Mouse (Mus musculus) liver, embryonic 11.5 days (tissue): ENCODE measurements around the gene Nomo1. TPM values are rescaled to one million over a fixed set of nuclear protein-coding genes. Genes with fewer than 3 reads are reported as not detected.

Experiments
- ATAC-seq: fragments of 200-750 bp; cut with Nextera tagmentation; replicated peaks from 2 replicates; pipeline ENCODE4 v1.8.0; 2017; ENCODE audit warnings: moderate number of reproducible peaks, mild to moderate bottlenecking, moderate TSS enrichment, moderate library complexity; ENCODE audit not compliant: low FRiP score
- DNase-seq: peaks from one replicate; pipeline ENCODE4 v3.0.0-alpha.2; 2017; ENCODE audit warnings: low spot score
- H3K27ac ChIP-seq: fragments of 300-500 bp; sonication (generic); 2 replicates; pipeline ENCODE4 v1.5.1; 2014; ENCODE audit warnings: mild to moderate bottlenecking, low read depth, low read length, control low read depth
- H3K27me3 ChIP-seq: fragments of 300-500 bp; sonication (generic); replicated peaks from 2 replicates; pipeline ENCODE4 v1.6.1; 2014; ENCODE audit warnings: low read length, mixed read lengths; ENCODE audit not compliant: control insufficient read depth, insufficient read depth
- H3K36me3 ChIP-seq: fragments of 300-500 bp; sonication (generic); 2 replicates; pipeline ENCODE4 v1.6.1; 2014; ENCODE audit warnings: mild to moderate bottlenecking, low read length, moderate library complexity, mixed read lengths; ENCODE audit not compliant: control insufficient read depth, insufficient read depth
- H3K4me1 ChIP-seq: fragments of 300-500 bp; sonication (generic); replicated peaks from 2 replicates; pipeline ENCODE4 v1.6.1; 2014; ENCODE audit warnings: low read length, mixed read lengths; ENCODE audit not compliant: control insufficient read depth, insufficient read depth
- H3K4me2 ChIP-seq: fragments of 300-500 bp; sonication (generic); 2 replicates; pipeline ENCODE4 v1.6.1; 2014; ENCODE audit warnings: mild to moderate bottlenecking, control low read depth, moderate library complexity
- H3K4me3 ChIP-seq: fragments of 300-500 bp; sonication (generic); 2 replicates; pipeline ENCODE4 v1.5.1; 2014; ENCODE audit warnings: low read depth, low read length, control low read depth
- H3K9ac ChIP-seq: fragments of 300-500 bp; sonication (generic); 2 replicates; pipeline ENCODE4 v1.6.1; 2014; ENCODE audit warnings: low read depth, low read length, control low read depth
- H3K9me3 ChIP-seq: fragments of 300-500 bp; sonication (generic); 2 replicates; pipeline ENCODE4 v1.6.1; 2016; ENCODE audit warnings: low read length, inconsistent platforms, mixed read lengths; ENCODE audit not compliant: control insufficient read depth
- WGBS: fragments of 180-500 bp; shearing (Covaris S2); extraction: QIAGEN DNeasy Blood & Tissue Kit; methylation state at CpG from one replicate; pipeline ENCODE4 v1.1.7; 2014; 5-methylcytosine and 5-hydroxymethylcytosine counted together
- polyA plus RNA-seq: library from polyadenylated mRNA; unstranded; fragments of >200 nt; fragmentation: Nextera tagmentation; extraction: Ambion mirVana; gene quantifications from 2 replicates; pipeline ENCODE4 v1.2.1, GENCODE M21; 2014

The Nomo1 gene
- polyA plus RNA-seq, 1 experiment from 2014 or later = 45.5 TPM

DNA sequence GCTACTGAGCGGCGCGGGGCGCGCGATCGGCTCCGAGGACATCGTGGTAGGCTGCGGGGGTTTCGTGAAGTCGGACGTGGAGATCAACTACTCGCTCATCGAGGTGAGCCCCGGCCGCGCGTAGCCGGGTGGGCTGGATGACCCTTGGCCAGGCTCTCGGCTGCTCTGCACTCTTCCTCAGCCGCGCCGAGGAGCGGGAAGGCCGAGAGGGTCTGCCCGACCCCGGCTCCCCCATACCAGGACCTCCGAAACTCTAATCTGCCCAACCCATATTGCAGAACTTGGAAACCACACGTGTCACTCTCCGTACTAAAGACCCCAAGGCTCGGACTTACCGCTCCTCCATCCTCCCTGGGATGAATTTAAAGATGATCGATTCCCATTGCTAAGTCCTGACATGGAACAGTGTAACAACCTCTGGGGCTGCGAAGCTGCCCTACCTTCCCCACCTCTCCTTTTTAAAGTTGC is 406 bp downstream of the Nomo1 start:
- H3K4me1 ChIP-seq = peaks cover 29% of the 10 kb centered on the region
- 0% methylated on average over 35 of the region's 35 CpGs for WGBS
- DNase-seq (no peak), ATAC-seq (peak; percentile 10; the same call in 1 of the 2 replicates)
- peak overlapping the region; percentile 97 for H3K4me3 ChIP-seq
- H3K9ac ChIP-seq = peak overlapping the region; percentile 87
- H3K27me3 ChIP-seq = no peaks in the 10 kb centered on the region
- peaks cover 11% of the 10 kb centered on the region for H3K36me3 ChIP-seq
- H3K27ac ChIP-seq = peak overlapping the region; percentile 61
- no peaks in the 10 kb centered on the region for H3K9me3 ChIP-seq
- peak overlapping the region; percentile 82 for H3K4me2 ChIP-seq

- DNase-seq (no peak), ATAC-seq (no peak)
- H3K36me3 ChIP-seq = peaks cover 15% of the 10 kb centered on the region
- peak overlapping the region; percentile 97 for H3K4me3 ChIP-seq
- peaks cover 29% of the 10 kb centered on the region for H3K4me1 ChIP-seq
- no peak overlapping the region; the same call in 1 of the 2 replicates for H3K27ac ChIP-seq
- peak overlapping the region; percentile 82 for H3K4me2 ChIP-seq
- WGBS = 52% methylated on average over 2 of the region's 2 CpGs
- peak overlapping the region; percentile 87 for H3K9ac ChIP-seq
- H3K9me3 ChIP-seq = no peaks in the 10 kb centered on the region
- no peaks in the 10 kb centered on the region for H3K27me3 ChIP-seq
Measured at GRCm38 (mm10) chr7:46034991-46035390, 1.5 kb downstream of the Nomo1 start.

DNA sequence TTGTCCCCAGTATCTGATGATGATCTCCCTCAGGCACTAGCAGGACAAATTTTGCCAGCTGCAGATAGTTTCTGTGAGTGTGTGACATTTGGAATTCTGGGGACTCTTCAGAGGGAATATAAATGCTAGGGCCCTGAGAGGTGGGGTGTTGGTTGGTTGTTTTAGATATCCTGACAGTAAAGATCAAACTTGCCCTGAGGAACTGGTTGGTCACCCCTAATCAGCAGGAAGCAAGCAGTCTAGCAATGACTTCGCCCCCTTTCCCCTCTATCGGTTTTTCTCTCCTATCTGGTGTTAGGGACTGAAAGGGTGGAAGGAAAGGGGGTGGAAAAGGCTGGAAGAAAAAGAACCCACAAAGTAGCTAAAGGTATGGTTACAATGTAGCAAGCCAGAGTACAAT is 2.0 kb downstream of the Nomo1 start:
- H3K4me1 ChIP-seq = peaks cover 29% of the 10 kb centered on the region

GRCm38 (mm10) chr7:46037433-46037832 is 3.9 kb downstream of the Nomo1 start:
- no peak for DNase-seq
- Histone ChIP-seq H3K36me3 (peaks cover 26% of the 10 kb centered on the region), H3K9ac (no peak overlapping the region), H3K4me3 (no peak overlapping the region), H3K9me3 (no peaks in the 10 kb centered on the region), H3K27ac (no peak overlapping the region), H3K4me2 (no peak overlapping the region), H3K4me1 (peaks cover 18% of the 10 kb centered on the region), H3K27me3 (no peaks in the 10 kb centered on the region)
- ATAC-seq = no peak
- WGBS = 84% methylated on average over 6 of the region's 6 CpGs

More for the DNA sequence above, 2.0 kb downstream of the Nomo1 start:
- peak overlapping the region; percentile 87; the same call in 1 of the 2 replicates for H3K9ac ChIP-seq
- peaks cover 15% of the 10 kb centered on the region for H3K36me3 ChIP-seq
- no peak for DNase-seq
- peak overlapping the region; percentile 97 for H3K4me3 ChIP-seq
- WGBS = 39% methylated on average over 2 of the region's 2 CpGs
- H3K4me2 ChIP-seq = peak overlapping the region; percentile 82
- 0 out of 2 replicates have a peak, but pooled peaks have one; percentile 37 for ATAC-seq
- no peaks in the 10 kb centered on the region for H3K9me3 ChIP-seq
- H3K27ac ChIP-seq = no peak overlapping the region
- H3K27me3 ChIP-seq = no peaks in the 10 kb centered on the region

DNA sequence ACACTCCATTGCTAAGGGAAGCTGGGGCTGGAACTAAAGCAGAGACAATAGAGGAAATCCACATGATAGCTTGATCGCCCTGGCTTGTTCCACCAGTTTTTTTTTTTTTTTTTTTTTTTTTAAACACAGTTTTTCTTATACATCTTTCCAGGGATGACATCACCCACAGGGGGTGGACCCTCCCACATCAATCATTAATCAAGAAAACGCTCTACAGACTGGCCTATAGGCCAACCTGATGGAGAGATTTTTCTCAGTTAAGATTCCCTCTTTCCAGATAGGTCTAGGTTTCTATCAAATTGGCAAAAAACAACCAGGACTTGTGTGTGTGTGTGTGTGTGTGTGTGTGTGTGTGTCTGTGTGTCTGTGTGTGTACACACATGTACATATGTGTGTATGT is 6.4 kb downstream of the Nomo1 start:
- no peak for ATAC-seq
- Histone ChIP-seq H3K27ac (no peak overlapping the region), H3K4me3 (no peak overlapping the region), H3K9me3 (no peaks in the 10 kb centered on the region), H3K4me1 (peaks cover 11% of the 10 kb centered on the region), H3K27me3 (no peaks in the 10 kb centered on the region), H3K36me3 (peaks cover 36% of the 10 kb centered on the region), H3K9ac (no peak overlapping the region), H3K4me2 (no peak overlapping the region)
- no peak for DNase-seq
- 86% methylated on average over 2 of the region's 2 CpGs for WGBS

GRCm38 (mm10) chr7:46044106-46044505 is 10.6 kb downstream of the Nomo1 start:
- no peak overlapping the region for H3K4me3 ChIP-seq
- no peak for ATAC-seq

GRCm38 (mm10) chr7:46045882-46046281 is 12.4 kb downstream of the Nomo1 start:
- Histone ChIP-seq H3K9ac (no peak overlapping the region), H3K27ac (no peak overlapping the region), H3K4me2 (no peak overlapping the region), H3K36me3 (peaks cover 47% of the 10 kb centered on the region), H3K4me1 (no peaks in the 10 kb centered on the region), H3K4me3 (no peak overlapping the region), H3K27me3 (no peaks in the 10 kb centered on the region), H3K9me3 (no peaks in the 10 kb centered on the region)
- no peak for DNase-seq
- WGBS = 76% methylated on average over 11 of the region's 11 CpGs
- ATAC-seq = no peak

More at GRCm38 (mm10) chr7:46044106-46044505, 10.6 kb downstream of the Nomo1 start:
- no peak for DNase-seq
- no peak overlapping the region for H3K27ac ChIP-seq
- H3K9ac ChIP-seq = no peak overlapping the region
- peaks cover 45% of the 10 kb centered on the region for H3K36me3 ChIP-seq
- no peaks in the 10 kb centered on the region for H3K4me1 ChIP-seq
- H3K4me2 ChIP-seq = no peak overlapping the region
- H3K9me3 ChIP-seq = no peaks in the 10 kb centered on the region
- no peaks in the 10 kb centered on the region for H3K27me3 ChIP-seq
- 84% methylated on average over 10 of the region's 10 CpGs for WGBS

GRCm38 (mm10) chr7:46047873-46048562 is 14.5 kb downstream of the Nomo1 start:
- WGBS = 90% methylated on average over 13 of the region's 13 CpGs
- H3K4me1 ChIP-seq = no peaks in the 10 kb centered on the region
- no peak overlapping the region for H3K4me3 ChIP-seq
- DNase-seq (no peak), ATAC-seq (no peak)
- H3K9me3 ChIP-seq = no peaks in the 10 kb centered on the region
- no peaks in the 10 kb centered on the region for H3K27me3 ChIP-seq
- no peak overlapping the region for H3K4me2 ChIP-seq
- H3K36me3 ChIP-seq = peaks cover 41% of the 10 kb centered on the region
- no peak overlapping the region for H3K27ac ChIP-seq
- no peak overlapping the region for H3K9ac ChIP-seq

GRCm38 (mm10) chr7:46049981-46050380 is 16.5 kb downstream of the Nomo1 start:
- Histone ChIP-seq H3K9me3 (no peaks in the 10 kb centered on the region), H3K4me1 (no peaks in the 10 kb centered on the region), H3K9ac (no peak overlapping the region), H3K36me3 (peaks cover 44% of the 10 kb centered on the region), H3K4me3 (no peak overlapping the region), H3K27me3 (no peaks in the 10 kb centered on the region), H3K4me2 (no peak overlapping the region), H3K27ac (no peak overlapping the region)
- ATAC-seq (no peak), DNase-seq (no peak)
- 92% methylated on average over 7 of the region's 7 CpGs for WGBS
